Mouse (Mus musculus): ENCODE data around the gene Hoxc8. TPM values are rescaled to one million over a fixed set of nuclear protein-coding genes. Genes with fewer than 3 reads are reported as not detected.

Hoxc8 gene
- polyA plus RNA-seq, 1 experiment, result 2.6 TPM

DNA sequence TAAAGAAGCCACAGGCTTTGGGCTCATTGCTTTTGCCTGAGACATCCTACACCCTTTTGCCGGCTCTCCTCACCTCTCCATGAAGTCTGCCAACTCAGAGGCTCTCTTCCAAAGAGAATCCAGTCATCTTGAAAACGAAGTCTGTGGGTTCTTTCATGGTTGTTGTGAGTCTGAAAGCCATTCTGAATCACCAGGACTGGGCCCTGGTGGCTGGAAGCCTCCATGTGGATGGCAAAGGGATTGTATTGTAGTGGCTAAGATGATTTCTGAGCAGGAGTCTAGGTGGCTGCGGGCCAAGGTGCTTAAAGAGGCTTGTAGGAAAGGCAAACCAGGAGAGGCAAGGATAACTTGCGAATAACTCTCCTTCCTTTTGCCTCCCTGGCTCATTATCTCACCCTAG lies 11.7 kb downstream of the Hoxc8 start:
- Histone ChIP-seq H3K27ac (ENCODE audit: control insufficient read depth, insufficient read depth, low read depth, low read length, poor library complexity) (no peak overlapping the region), H3K4me1 (ENCODE audit: control insufficient read depth, insufficient read depth, low read length) (no peaks in the 10 kb centered on the region), H3K4me3 (replicated peaks; ENCODE audit: control insufficient read depth, low read depth, low read length) (no peak overlapping the region)
- TF ChIP-seq POLR2A (IDR thresholded peaks at IDR 0.05; ENCODE audit: borderline replicate concordance, control insufficient read depth, low read depth, low read length) (no peak), CTCF (IDR thresholded peaks at IDR 0.05; ENCODE audit: control insufficient read depth, insufficient read depth, low read length) (no peak)
- 69% methylated on average over 4 of the region's 4 CpGs for WGBS

DNA sequence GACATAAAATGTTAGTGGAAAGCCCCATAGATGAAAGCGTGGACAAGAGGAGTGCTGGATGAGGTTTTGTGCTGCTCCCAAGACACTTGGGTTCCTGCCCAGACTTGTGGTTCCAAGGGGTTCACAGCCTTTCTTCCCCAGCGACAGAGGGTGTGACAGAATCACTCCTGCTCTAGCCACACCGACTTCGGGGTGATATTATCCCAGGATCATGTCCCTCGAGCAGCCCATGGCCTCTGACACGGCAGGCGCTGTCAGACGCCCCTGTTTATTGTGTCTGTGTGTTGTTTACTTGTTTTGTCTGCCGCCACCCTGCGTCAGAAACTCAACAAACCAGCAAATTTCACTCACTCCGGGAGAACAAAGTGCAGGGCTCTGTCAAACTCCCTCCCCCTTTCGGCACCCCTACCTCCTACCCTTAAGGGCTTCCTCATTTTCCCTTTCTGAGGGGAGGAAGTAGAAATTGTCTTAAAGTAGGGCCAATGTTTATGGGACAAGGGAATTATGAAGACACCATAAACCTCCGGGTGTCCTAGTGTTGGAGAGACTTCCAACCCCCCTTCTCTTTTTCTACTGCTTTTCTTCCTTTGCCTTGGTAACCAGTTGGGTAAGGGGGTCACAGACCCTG lies 12.5 kb downstream of the Hoxc8 start:
- WGBS, result 15% methylated on average over 13 of the region's 13 CpGs
- TF ChIP-seq POLR2A (IDR thresholded peaks at IDR 0.05; ENCODE audit: borderline replicate concordance, control insufficient read depth, low read depth, low read length), result no peak
- TF ChIP-seq CTCF (IDR thresholded peaks at IDR 0.05; ENCODE audit: control insufficient read depth, insufficient read depth, low read length), result no peak
- Histone ChIP-seq H3K4me1 (ENCODE audit: control insufficient read depth, insufficient read depth, low read length) (no peaks in the 10 kb centered on the region), H3K4me3 (replicated peaks; ENCODE audit: control insufficient read depth, low read depth, low read length) (no peak overlapping the region), H3K27ac (ENCODE audit: control insufficient read depth, insufficient read depth, low read depth, low read length, poor library complexity) (no peak overlapping the region; the same call in 1 of the 2 replicates)

DNA sequence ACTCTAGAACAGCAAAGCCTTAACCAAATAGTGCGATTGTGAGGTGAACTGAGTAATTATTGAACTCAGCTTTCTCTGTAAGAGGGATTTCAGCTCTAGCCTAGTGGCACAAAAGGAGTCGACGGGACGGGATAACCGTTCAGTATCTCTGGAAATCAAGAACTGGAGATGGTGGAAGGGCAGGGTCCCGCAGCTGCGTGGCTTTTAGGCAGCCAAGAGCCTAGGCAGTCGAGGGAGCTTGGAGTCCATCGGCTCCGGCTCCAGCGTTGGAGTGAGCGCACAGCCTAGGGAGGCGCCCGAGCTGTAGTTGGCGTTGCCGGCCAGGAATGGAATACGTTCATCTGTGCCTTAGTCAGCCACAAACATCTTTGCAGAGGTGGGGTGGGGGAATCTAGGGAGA lies 14.9 kb downstream of the Hoxc8 start:
- H3K4me3 ChIP-seq (replicated peaks; ENCODE audit: control insufficient read depth, low read depth, low read length), result no peak overlapping the region
- no peak overlapping the region for H3K27ac ChIP-seq (ENCODE audit: control insufficient read depth, insufficient read depth, low read depth, low read length, poor library complexity)
- no peaks in the 10 kb centered on the region for H3K4me1 ChIP-seq (ENCODE audit: control insufficient read depth, insufficient read depth, low read length)
- WGBS, result 9% methylated on average over 17 of the region's 17 CpGs
- TF ChIP-seq POLR2A (IDR thresholded peaks at IDR 0.05; ENCODE audit: borderline replicate concordance, control insufficient read depth, low read depth, low read length) (no peak), CTCF (IDR thresholded peaks at IDR 0.05; ENCODE audit: control insufficient read depth, insufficient read depth, low read length) (no peak)

DNA sequence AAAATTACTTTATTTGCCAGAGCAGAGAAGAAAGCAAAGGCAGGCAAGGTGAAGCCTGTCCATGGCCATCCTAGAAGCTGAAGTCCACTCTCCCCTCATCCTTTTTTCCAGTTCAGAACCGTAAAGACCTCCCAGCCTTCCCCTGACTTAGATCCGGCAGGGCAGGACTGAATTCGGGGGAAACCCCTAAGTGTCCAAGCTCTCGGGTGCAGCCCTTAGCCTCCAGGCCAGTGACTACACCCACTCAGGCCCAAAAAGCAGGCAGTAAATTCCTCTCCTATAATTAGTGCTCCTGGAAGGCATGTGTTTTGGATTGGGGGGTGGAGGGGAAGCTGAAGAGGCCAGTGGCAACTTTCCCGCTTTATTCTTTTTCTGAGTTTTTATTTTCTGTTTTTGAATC lies 15.4 kb downstream of the Hoxc8 start:
- Histone ChIP-seq H3K4me3 (replicated peaks; ENCODE audit: control insufficient read depth, low read depth, low read length) (no peak overlapping the region), H3K27ac (ENCODE audit: control insufficient read depth, insufficient read depth, low read depth, low read length, poor library complexity) (no peak overlapping the region), H3K4me1 (ENCODE audit: control insufficient read depth, insufficient read depth, low read length) (no peaks in the 10 kb centered on the region)
- WGBS, result 19% methylated on average over 5 of the region's 5 CpGs
- no peak for TF ChIP-seq POLR2A (IDR thresholded peaks at IDR 0.05; ENCODE audit: borderline replicate concordance, control insufficient read depth, low read depth, low read length)
- no peak for TF ChIP-seq CTCF (IDR thresholded peaks at IDR 0.05; ENCODE audit: control insufficient read depth, insufficient read depth, low read length)

DNA sequence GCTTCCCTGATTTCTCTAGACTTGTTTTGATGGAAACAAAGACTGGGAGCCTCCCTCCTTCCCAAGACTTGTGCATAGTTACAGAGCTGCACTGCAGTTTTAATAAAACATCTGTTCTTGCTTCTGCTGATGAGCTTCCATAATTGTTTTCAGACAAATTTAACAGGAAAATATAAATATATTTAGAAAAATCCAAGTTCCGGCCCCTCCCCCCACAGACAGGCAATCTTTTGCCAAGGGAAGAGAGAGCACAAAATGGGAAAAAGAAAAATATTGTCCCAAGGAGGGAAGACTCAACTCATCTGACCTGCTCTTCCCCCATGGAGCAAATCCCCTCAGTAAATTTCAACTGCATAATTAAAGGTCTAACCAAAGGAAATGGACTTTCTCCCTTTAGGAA lies 15.9 kb downstream of the Hoxc8 start:
- H3K27ac ChIP-seq (ENCODE audit: control insufficient read depth, insufficient read depth, low read depth, low read length, poor library complexity), result no peak overlapping the region
- TF ChIP-seq CTCF (IDR thresholded peaks at IDR 0.05; ENCODE audit: control insufficient read depth, insufficient read depth, low read length) (no peak), POLR2A (IDR thresholded peaks at IDR 0.05; ENCODE audit: borderline replicate concordance, control insufficient read depth, low read depth, low read length) (no peak)
- WGBS, result 50% methylated on average over 1 of the region's 1 CpGs
- no peak overlapping the region for H3K4me3 ChIP-seq (replicated peaks; ENCODE audit: control insufficient read depth, low read depth, low read length)
- H3K4me1 ChIP-seq (ENCODE audit: control insufficient read depth, insufficient read depth, low read length), result no peaks in the 10 kb centered on the region

DNA sequence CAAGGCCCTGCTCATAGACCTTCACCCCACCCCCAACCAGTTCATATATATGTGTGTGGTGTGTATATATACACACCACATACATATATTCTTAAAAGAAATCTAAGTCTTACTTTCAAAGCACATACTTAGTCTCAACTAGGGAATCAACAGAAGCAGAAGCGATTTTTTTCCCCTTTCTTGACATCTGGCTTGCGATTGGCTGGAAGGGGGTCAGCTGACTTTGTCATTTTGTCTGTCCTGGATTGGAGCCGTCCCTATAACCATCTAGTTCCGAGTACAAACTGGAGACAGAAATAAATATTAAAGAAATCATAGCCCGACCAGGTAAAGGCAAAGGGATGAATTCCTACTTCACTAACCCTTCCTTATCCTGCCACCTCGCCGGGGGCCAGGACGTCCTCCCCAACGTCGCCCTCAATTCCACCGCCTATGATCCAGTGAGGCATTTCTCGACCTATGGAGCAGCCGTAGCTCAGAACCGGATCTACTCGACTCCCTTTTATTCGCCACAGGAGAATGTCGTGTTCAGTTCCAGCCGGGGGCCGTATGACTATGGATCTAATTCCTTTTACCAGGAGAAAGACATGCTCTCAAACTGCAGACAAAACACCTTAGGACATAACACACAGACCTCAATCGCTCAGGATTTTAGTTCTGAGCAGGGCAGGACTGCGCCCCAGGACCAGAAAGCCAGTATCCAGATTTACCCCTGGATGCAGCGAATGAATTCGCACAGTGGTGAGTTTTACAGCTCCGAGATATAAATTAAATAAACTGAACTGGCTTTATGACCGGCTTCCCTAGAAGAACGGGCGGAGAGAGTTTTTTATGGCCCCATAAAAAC lies 19.1 kb downstream of the Hoxc8 start:
- 7% methylated on average over 27 of the region's 27 CpGs for WGBS
- no peak overlapping the region for H3K4me3 ChIP-seq (replicated peaks; ENCODE audit: control insufficient read depth, low read depth, low read length)
- H3K27ac ChIP-seq (ENCODE audit: control insufficient read depth, insufficient read depth, low read depth, low read length, poor library complexity), result no peak overlapping the region
- no peaks in the 10 kb centered on the region for H3K4me1 ChIP-seq (ENCODE audit: control insufficient read depth, insufficient read depth, low read length)
- no peak for TF ChIP-seq POLR2A (IDR thresholded peaks at IDR 0.05; ENCODE audit: borderline replicate concordance, control insufficient read depth, low read depth, low read length)
- TF ChIP-seq CTCF (IDR thresholded peaks at IDR 0.05; ENCODE audit: control insufficient read depth, insufficient read depth, low read length), result no peak

DNA sequence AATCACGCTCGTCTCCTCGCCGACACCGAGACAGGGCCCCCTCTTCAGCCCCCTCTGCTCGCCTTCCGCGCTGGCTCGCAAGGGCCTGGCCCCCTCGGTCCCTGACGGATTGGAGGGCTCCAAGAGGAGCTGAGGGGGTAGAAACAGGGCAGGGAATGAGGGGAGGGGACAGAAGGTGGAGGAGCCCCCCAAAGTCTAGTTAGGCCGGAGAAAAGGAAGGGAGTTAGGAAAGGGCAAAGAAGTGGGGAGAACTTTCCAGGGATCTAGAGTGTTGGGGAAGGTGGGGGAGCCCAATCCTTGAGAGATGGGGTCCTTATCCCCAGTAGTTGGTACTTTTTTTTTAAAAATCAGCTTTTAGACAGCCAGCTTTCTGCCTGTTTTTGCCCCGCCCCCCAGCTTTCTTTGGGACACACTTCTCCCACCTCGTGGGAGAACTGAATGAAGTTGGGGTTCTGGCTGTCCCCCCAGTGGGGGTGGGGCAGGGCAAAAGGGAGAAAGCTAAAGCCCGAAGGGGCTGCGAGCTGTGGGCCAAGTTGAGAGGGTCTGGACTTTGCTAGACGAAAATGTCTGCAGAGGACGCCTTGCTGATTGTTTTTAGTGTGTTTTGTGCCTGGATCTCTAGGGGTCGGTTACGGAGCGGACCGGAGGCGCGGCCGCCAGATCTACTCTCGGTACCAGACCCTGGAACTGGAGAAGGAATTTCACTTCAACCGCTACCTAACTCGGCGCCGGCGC lies 19.9 kb downstream of the Hoxc8 start:
- no peaks in the 10 kb centered on the region for H3K4me1 ChIP-seq (ENCODE audit: control insufficient read depth, insufficient read depth, low read length)
- no peak for TF ChIP-seq CTCF (IDR thresholded peaks at IDR 0.05; ENCODE audit: control insufficient read depth, insufficient read depth, low read length)
- TF ChIP-seq POLR2A (IDR thresholded peaks at IDR 0.05; ENCODE audit: borderline replicate concordance, control insufficient read depth, low read depth, low read length), result no peak
- WGBS, result 14% methylated on average over 31 of the region's 31 CpGs
- H3K4me3 ChIP-seq (replicated peaks; ENCODE audit: control insufficient read depth, low read depth, low read length), result no peak overlapping the region
- no peak overlapping the region for H3K27ac ChIP-seq (ENCODE audit: control insufficient read depth, insufficient read depth, low read depth, low read length, poor library complexity)

All from bone marrow, adult 2 months (tissue).